In genomic region chr8:26845481-26846194, GRCm38 (mm10) we compare ENCODE assay signal across 13 mouse cellular contexts.
DNase-seq lines count a peak whose midpoint lies in the region; ATAC-seq and TF ChIP-seq lines count a peak whose summit lies in the region.
"Had no signal": no experiment of that assay in that cellular context is flagged by ENCODE, and none has a peak within 500 bp of the region (broad histone marks: within the 10 kb centered on the region; RNA-seq: fewer than 3 reads in every experiment).

No protein-coding gene starts in this region.

- H3K4me3 ChIP-seq in midbrain, embryonic 10.5 days = no peak overlapping the region
- H3K4me3 ChIP-seq in midbrain, embryonic 16.5 days (ENCODE audit: low read depth, low read length) = no peak overlapping the region
- H3K4me3 ChIP-seq in stomach, postnatal 0 days (ENCODE audit: low read depth, low read length) = no peak overlapping the region
- H3K4me3 ChIP-seq: embryonic facial prominence, embryonic 15.5 days; hindbrain, embryonic 13.5 days; liver, embryonic 13.5 days had no signal

- H3K27ac ChIP-seq in midbrain, embryonic 10.5 days (replicated peaks) = peak overlapping the region; percentile 38; the same call in 1 of the 2 replicates
- no peak overlapping the region for H3K27ac ChIP-seq in midbrain, embryonic 16.5 days (ENCODE audit: low read length)
- no peak overlapping the region for H3K27ac ChIP-seq in stomach, postnatal 0 days (replicated peaks)
- H3K27ac ChIP-seq: embryonic facial prominence, embryonic 15.5 days; hindbrain, embryonic 13.5 days; kidney, postnatal 0 days; liver, embryonic 13.5 days; macrophage had no signal

- H3K4me1 ChIP-seq in midbrain, embryonic 10.5 days = peaks cover 48% of the 10 kb centered on the region
- H3K4me1 ChIP-seq in midbrain, embryonic 16.5 days (ENCODE audit: control insufficient read depth, insufficient read depth, low read length) = no peaks in the 10 kb centered on the region
- H3K4me1 ChIP-seq in stomach, postnatal 0 days (replicated peaks; ENCODE audit: control insufficient read depth, insufficient read depth) = peaks cover 5% of the 10 kb centered on the region

- intact Hi-C loops in gastrocnemius, postnatal 14 days (cut with DNase I; ENCODE audit: low total_unique reads) = no loop called here

- no peak for ATAC-seq in midbrain, embryonic 16.5 days
- no peak for ATAC-seq in stomach, postnatal 0 days (ENCODE audit: low FRiP score, low TSS enrichment)
- ATAC-seq in erythroblast, adult 5-6 weeks (replicated peaks; ENCODE audit: low FRiP score, poor library complexity, severe bottlenecking) = no peak

- no peak overlapping the region for H3K9ac ChIP-seq in midbrain, embryonic 16.5 days (ENCODE audit: low read depth, low read length)
- no peak overlapping the region for H3K9ac ChIP-seq in stomach, postnatal 0 days (ENCODE audit: low read length)
- H3K9ac ChIP-seq: embryonic facial prominence, embryonic 15.5 days; hindbrain, embryonic 13.5 days; liver, embryonic 13.5 days had no signal

- no peaks in the 10 kb centered on the region for H3K36me3 ChIP-seq in midbrain, embryonic 10.5 days
- H3K36me3 ChIP-seq in midbrain, embryonic 16.5 days (ENCODE audit: control insufficient read depth, insufficient read depth, low read length) = no peaks in the 10 kb centered on the region
- no peaks in the 10 kb centered on the region for H3K36me3 ChIP-seq in stomach, postnatal 0 days (ENCODE audit: control insufficient read depth, insufficient read depth, low read length)
- H3K36me3 ChIP-seq: embryonic facial prominence, embryonic 15.5 days; hindbrain, embryonic 13.5 days; liver, embryonic 13.5 days had no signal

- TF ChIP-seq EP300 in stomach, postnatal 0 days (optimal IDR thresholded peaks at IDR 0.05) = no peak

- H3K4me2 ChIP-seq in midbrain, embryonic 16.5 days (ENCODE audit: low read length) = no peak overlapping the region
- no peak overlapping the region for H3K4me2 ChIP-seq in stomach, postnatal 0 days (replicated peaks; ENCODE audit: low read depth)
- H3K4me2 ChIP-seq: embryonic facial prominence, embryonic 15.5 days; hindbrain, embryonic 13.5 days; liver, embryonic 13.5 days had no signal

- peak; percentile 67 for DNase-seq in gastrocnemius, adult 18-20 months (ENCODE audit: low spot score)
- no peak for DNase-seq in gastrocnemius, postnatal 14 days
- no peak for DNase-seq in midbrain, embryonic 10.5 days (ENCODE audit: low spot score)
- peak; percentile 49 for DNase-seq in heart, adult 8-10 months (ENCODE audit: low spot score)
- DNase-seq in stomach, postnatal 0 days (ENCODE audit: low spot score) = peak; percentile 52
- DNase-seq in Muller cell, postnatal 12 days (ENCODE audit: inconsistent ontology term) = no peak
- DNase-seq: liver, embryonic 13.5 days had no signal

- no peak for TF ChIP-seq CTCF in stomach, postnatal 0 days (IDR thresholded peaks at IDR 0.05; ENCODE audit: low read depth)

- 68% methylated on average over 11 of the region's 11 CpGs for WGBS in midbrain, embryonic 10.5 days
- 61% methylated on average over 11 of the region's 11 CpGs for WGBS in midbrain, embryonic 16.5 days
- WGBS in stomach, postnatal 0 days = 51% methylated on average over 11 of the region's 11 CpGs

- no peaks in the 10 kb centered on the region for H3K9me3 ChIP-seq in midbrain, embryonic 10.5 days (replicated peaks)
- no peaks in the 10 kb centered on the region for H3K9me3 ChIP-seq in midbrain, embryonic 16.5 days (replicated peaks; ENCODE audit: control insufficient read depth, low read length, poor library complexity, severe bottlenecking)
- H3K9me3 ChIP-seq in stomach, postnatal 0 days (ENCODE audit: control insufficient read depth, low read length) = no peaks in the 10 kb centered on the region
- H3K9me3 ChIP-seq: embryonic facial prominence, embryonic 15.5 days; hindbrain, embryonic 13.5 days; liver, embryonic 13.5 days had no signal

- H3K27me3 ChIP-seq in midbrain, embryonic 10.5 days (ENCODE audit: low read depth, poor library complexity, severe bottlenecking) = no peaks in the 10 kb centered on the region
- no peaks in the 10 kb centered on the region for H3K27me3 ChIP-seq in midbrain, embryonic 16.5 days (ENCODE audit: control insufficient read depth, insufficient read depth, low read depth, low read length)
- H3K27me3 ChIP-seq in stomach, postnatal 0 days (ENCODE audit: control insufficient read depth, insufficient read depth, low read length) = no peaks in the 10 kb centered on the region
- H3K27me3 ChIP-seq: embryonic facial prominence, embryonic 15.5 days; liver, embryonic 13.5 days had no signal

Comparison
In these comparisons a context has a peak if more than half of its experiments do, and no peak if none do; other contexts are left out.
1. DNase-seq: peak in gastrocnemius, adult 18-20 months (single experiment), heart, adult 8-10 months (single experiment) and stomach, postnatal 0 days (single experiment); none in gastrocnemius, postnatal 14 days (single experiment), midbrain, embryonic 10.5 days (single experiment) and Muller cell, postnatal 12 days (single experiment).